Comparison of ENCODE assay signal across 9 mouse cellular contexts in the genomic region with DNA sequence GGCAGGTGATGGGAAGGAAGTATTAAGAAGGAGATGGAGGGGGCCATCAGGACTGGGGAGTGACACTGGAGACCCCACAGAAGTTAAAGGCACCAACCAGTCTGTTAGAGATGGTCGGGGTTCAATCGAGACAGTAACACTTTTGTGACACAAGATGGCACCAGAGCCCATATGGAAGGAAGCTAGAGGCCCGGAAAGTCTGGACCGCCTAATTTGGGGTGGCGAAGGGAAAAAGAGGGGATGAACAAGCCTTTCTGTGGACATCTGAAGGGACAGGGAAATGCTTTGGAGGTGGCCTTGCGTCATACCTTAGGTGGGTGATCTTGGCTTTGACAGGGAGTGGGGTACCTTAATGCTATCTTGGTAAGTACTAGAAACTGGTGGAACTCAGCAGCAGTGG. TPM values are rescaled to one million over a fixed set of nuclear protein-coding genes. Genes with fewer than 3 reads are reported as not detected.
A peak's percentile ranks its signal among the peaks of the same experiment; 100 is the strongest.
DNase-seq lines count a peak whose midpoint lies in the region; ATAC-seq and TF ChIP-seq lines count a peak whose summit lies in the region.
"Had no signal": no experiment of that assay in that cellular context is flagged by ENCODE, and none has a peak within 500 bp of the region (broad histone marks: within the 10 kb centered on the region; RNA-seq: fewer than 3 reads in every experiment).

No protein-coding gene starts in this region.

- peak; percentile 74 for TF ChIP-seq CTCF in left cerebral cortex, adult 2 months (IDR thresholded peaks at IDR 0.05)
- TF ChIP-seq CTCF in Patski (IDR thresholded peaks at IDR 0.05) = peak; percentile 78

- in situ Hi-C loops in Patski (cut with MboI; ENCODE audit: low pct_unique_long_range_greater_than_20kb) = loop anchor here (5.0 kb wide), 2 partner anchors 186 to 286 kb away; a partner anchor contains a TSS

- CTCF ChIA-PET in Patski (lab: Charles Lee) = interaction anchor here (0.8 to 2.4 kb wide), 11 partner anchors 9 to 384 kb away, joined by 3 to 11 read pairs (median 3); no protein-coding TSS in a partner anchor

- no peak overlapping the region for H3K27ac ChIP-seq in left cerebral cortex, adult 2 months
- H3K27ac ChIP-seq: limb, embryonic 12.5 days had no signal

- no peak overlapping the region for H3K4me3 ChIP-seq in left cerebral cortex, adult 2 months
- H3K4me3 ChIP-seq: limb, embryonic 12.5 days had no signal

- H3K27me3 ChIP-seq in Patski = no peaks in the 10 kb centered on the region
- H3K27me3 ChIP-seq: limb, embryonic 12.5 days had no signal

- ATAC-seq in Patski = no peak

- DNase-seq in cerebellum, adult 18-20 months = peak; percentile 44 to 52
- DNase-seq in cerebellum, adult 11-12 months = no peak
- DNase-seq in left cerebral cortex, adult 2 months (ENCODE audit: extremely low spot score in 1 of 2, low spot score in 2 of 2) = peak in 1 of 2 experiments; percentile 45
- no peak for DNase-seq in left cerebral cortex, postnatal 4 days
- DNase-seq in Patski (ENCODE audit: low read depth, low spot score) = no peak
- peak; percentile 16 for DNase-seq in induced T-regulatory cell, adult 2 months (ENCODE audit: low read depth)
- DNase-seq in testis, postnatal 14 days (ENCODE audit: low spot score) = no peak
- no peak for DNase-seq in thymus, postnatal 0 days (ENCODE audit: low spot score)

- POLR2A ChIA-PET in Patski (lab: Charles Lee) = interaction anchor here (0.7 kb wide), 1 partner anchor 73 kb away, joined by 4 read pairs; no protein-coding TSS in a partner anchor

- intact Hi-C loops in left cerebral cortex, adult 2 months (cut with DNase I) = loop anchor here (1.0 to 5.0 kb wide), 5 partner anchors 286 to 476 kb away; a partner anchor contains a TSS
- intact Hi-C loops in left cerebral cortex, postnatal 4 days (cut with DNase I) = loop anchor here (5.0 to 10.0 kb wide), 3 partner anchors 286 to 473 kb away; a partner anchor contains a TSS

RNA-seq across cellular contexts. Expression of a gene that starts 35.0 kb away (rescaled TPM):
- 1 to 10 TPM; 7.4 to 9.4 TPM for total RNA-seq in left cerebral cortex, adult 2 months (2021)
- total RNA-seq in left cerebral cortex, postnatal 4 days (2021) = 10 to 100 TPM; 40.0 to 40.8 TPM
- 8.3 TPM for polyA plus RNA-seq in Patski (2021)
- polyA plus RNA-seq in thymus, postnatal 0 days (2015; fragmentation: Nextera tagmentation; extraction: Ambion mirVana) = 2.6 and 2.7 TPM in 2 replicates

Comparison
In these comparisons a context has a peak if more than half of its experiments do, and no peak if none do; other contexts are left out.
1. DNase-seq: peak in cerebellum, adult 18-20 months (2 of 2) and induced T-regulatory cell, adult 2 months (single experiment); none in cerebellum, adult 11-12 months (single experiment), left cerebral cortex, postnatal 4 days (single experiment), Patski (single experiment), testis, postnatal 14 days (single experiment) and thymus, postnatal 0 days (single experiment).